Mouse (Mus musculus) midbrain, embryonic 11.5 days (tissue): Measurements from ENCODE around the gene Cfap46. TPM values are rescaled to one million over a fixed set of nuclear protein-coding genes. Genes with fewer than 3 reads are reported as not detected.
A peak's percentile ranks its signal among the peaks of the same experiment; 100 is the strongest.

ENCODE experiments used
- ATAC-seq: fragments of 200-750 bp; cut with Nextera tagmentation; 2 replicates; pipeline ENCODE4 v1.8.0; 2017; ENCODE audit warnings: moderate TSS enrichment, moderate library complexity; ENCODE audit not compliant: low FRiP score
- DNase-seq: peaks from one replicate; pipeline ENCODE4 v3.0.0; 2015; ENCODE audit warnings: low spot score; ENCODE audit errors: missing footprints
- H3K27ac ChIP-seq: fragments of 300-500 bp; sonication (generic); 2 replicates; pipeline ENCODE4 v1.5.1; 2014; ENCODE audit warnings: low read depth, low read length
- H3K27me3 ChIP-seq: fragments of 300-500 bp; sonication (generic); 2 replicates; pipeline ENCODE4 v1.6.1; 2014; ENCODE audit warnings: mild to moderate bottlenecking, low read length, moderate library complexity, mixed read lengths; ENCODE audit not compliant: control insufficient read depth, insufficient read depth
- H3K36me3 ChIP-seq: fragments of 300-500 bp; sonication (generic); 2 replicates; pipeline ENCODE4 v1.6.1; 2014; ENCODE audit warnings: mild to moderate bottlenecking, low read length, moderate library complexity, mixed read lengths; ENCODE audit not compliant: control insufficient read depth, insufficient read depth
- H3K4me1 ChIP-seq: fragments of 300-500 bp; sonication (generic); 2 replicates; pipeline ENCODE4 v1.6.1; 2014; ENCODE audit warnings: low read length; ENCODE audit not compliant: control insufficient read depth, insufficient read depth
- H3K4me2 ChIP-seq: fragments of 300-500 bp; sonication (generic); 2 replicates; pipeline ENCODE4 v1.6.1; 2014; ENCODE audit warnings: mild to moderate bottlenecking, moderate library complexity
- H3K4me3 ChIP-seq: fragments of 300-500 bp; sonication (generic); 2 replicates; pipeline ENCODE4 v1.5.1; 2014; ENCODE audit warnings: low read depth, low read length
- H3K9ac ChIP-seq: fragments of 300-500 bp; sonication (generic); 2 replicates; pipeline ENCODE4 v1.6.1; 2014; ENCODE audit warnings: low read length
- H3K9me3 ChIP-seq: fragments of 300-500 bp; sonication (generic); 2 replicates; pipeline ENCODE4 v1.6.1; 2016; ENCODE audit warnings: low read length; ENCODE audit not compliant: control insufficient read depth
- WGBS: fragments of 180-500 bp; shearing (Covaris S2); extraction: QIAGEN DNeasy Blood & Tissue Kit; methylation state at CpG from one replicate; pipeline ENCODE4 v1.1.7; 2014; 5-methylcytosine and 5-hydroxymethylcytosine counted together
- polyA plus RNA-seq: library from polyadenylated mRNA; unstranded; fragments of >200 nt; fragmentation: Nextera tagmentation; extraction: Ambion mirVana; gene quantifications from 2 replicates; pipeline ENCODE4 v1.2.1, GENCODE M21; 2014

Gene Cfap46
- polyA plus RNA-seq, result 0.32 and 0.37 TPM in 2 replicates

DNA sequence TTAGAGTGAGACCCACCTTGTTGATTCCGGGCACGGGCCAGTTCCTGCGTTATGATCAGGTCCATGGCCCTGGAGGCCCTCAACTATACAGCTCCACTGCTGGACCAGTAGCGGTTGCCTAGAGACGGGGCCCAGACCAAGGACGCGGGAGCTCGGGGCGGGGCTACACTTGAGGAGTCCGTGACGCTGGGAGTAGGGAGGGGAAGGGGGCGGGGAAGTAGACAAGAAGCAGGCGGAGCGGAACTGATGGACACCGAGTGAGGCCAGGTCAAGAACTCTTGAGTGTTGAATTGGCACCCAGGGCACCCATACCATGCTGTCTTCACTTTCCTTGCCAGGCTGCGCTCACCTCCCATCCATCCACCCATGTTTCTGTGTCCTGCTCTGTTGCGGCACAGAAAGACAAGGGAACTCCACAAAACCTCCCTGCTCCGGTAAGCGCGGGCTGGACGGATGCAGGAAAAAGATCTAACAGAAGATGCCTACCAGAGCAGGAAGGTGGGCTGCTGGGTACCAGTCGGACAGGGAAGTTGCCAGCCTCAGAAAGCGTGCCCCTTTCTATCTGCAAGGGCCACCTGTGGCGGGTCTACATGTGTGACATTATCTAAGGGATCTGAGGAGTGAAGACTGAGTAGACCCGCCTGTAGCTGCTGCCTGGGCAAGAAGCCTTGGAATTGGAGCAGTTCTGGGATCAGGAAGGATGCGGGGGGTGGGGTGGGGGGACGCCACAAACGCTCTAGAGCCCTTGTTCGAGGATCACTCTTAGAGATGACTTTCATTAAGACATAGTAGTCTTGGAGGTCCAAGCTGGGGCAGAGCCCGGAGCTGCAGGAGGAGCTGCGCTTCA lies at the start of gene Cfap46:
Gene Cfap46 (minus strand): TSS at position 112 of the 847 bp plus-strand sequence.
- Histone ChIP-seq H3K36me3 (no peaks in the 10 kb centered on the region), H3K9ac (peak within 1 kb of the TSS; percentile 46), H3K9me3 (no peaks in the 10 kb centered on the region), H3K27ac (no peak within 1 kb of the TSS), H3K4me2 (peak within 1 kb of the TSS; percentile 88), H3K4me3 (peak within 1 kb of the TSS; percentile 37), H3K4me1 (peaks cover 5% of the 10 kb centered on the region), H3K27me3 (no peaks in the 10 kb centered on the region; the same call in 1 of the 2 replicates)
- peak; percentile 97 for DNase-seq
- ATAC-seq, result peak; percentile 96
- under 1% methylated on average over 31 of the region's 31 CpGs for WGBS

DNA sequence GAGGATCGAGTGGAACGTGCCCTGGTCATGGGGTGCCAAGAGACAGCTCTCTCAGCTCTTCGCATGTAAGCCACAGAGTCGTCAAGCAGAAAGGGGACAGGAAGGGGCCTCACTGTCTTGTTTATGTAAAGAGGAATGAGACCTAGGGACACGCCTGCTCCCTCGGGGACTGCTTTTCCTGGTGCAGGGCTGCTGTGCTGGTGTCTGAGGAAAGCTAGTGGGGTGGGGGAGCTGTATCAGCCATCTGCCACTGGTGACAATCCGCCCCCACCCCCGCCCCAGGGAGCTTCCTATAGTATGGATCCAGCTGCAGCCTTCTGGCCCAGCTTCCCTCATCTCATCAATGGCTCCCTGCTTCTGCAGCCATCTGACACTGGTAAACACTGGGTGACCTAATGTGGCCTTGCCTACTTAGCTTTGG lies 47.7 kb upstream of the Cfap46 start:
- no peak for DNase-seq

DNA sequence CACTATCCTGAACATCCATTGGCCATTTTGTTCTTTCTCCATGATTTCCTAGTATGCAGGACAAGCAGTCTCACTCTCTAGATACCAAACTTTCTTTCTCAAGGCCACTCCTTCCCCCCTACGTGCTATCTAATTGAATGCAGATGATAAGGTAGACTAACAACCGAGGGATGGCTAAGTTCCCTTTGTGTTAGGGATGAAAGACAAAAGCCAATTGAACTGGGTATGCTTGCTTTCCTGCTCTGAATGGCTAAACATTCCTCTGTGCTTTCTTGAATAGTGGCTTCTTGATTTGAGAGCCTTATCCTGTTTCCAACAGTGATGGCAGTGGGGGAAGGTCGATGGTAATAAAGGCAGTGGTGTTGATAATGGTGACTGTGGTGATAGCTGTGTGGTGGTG lies 43.5 kb upstream of the Cfap46 start:
- no peaks in the 10 kb centered on the region for H3K27me3 ChIP-seq
- H3K4me3 ChIP-seq, result no peak overlapping the region
- H3K9ac ChIP-seq, result no peak overlapping the region
- no peak overlapping the region for H3K4me2 ChIP-seq
- no peak for DNase-seq
- WGBS, result 33% methylated on average over 3 of the region's 3 CpGs
- no peaks in the 10 kb centered on the region for H3K4me1 ChIP-seq
- H3K36me3 ChIP-seq, result no peaks in the 10 kb centered on the region
- no peak for ATAC-seq
- H3K27ac ChIP-seq, result no peak overlapping the region
- no peaks in the 10 kb centered on the region for H3K9me3 ChIP-seq

More for the DNA sequence above, 47.7 kb upstream of the Cfap46 start:
- ATAC-seq, result peak; percentile 65
- H3K36me3 ChIP-seq, result no peaks in the 10 kb centered on the region
- no peaks in the 10 kb centered on the region for H3K4me1 ChIP-seq
- H3K9ac ChIP-seq, result no peak overlapping the region
- no peak overlapping the region for H3K27ac ChIP-seq
- no peak overlapping the region for H3K4me2 ChIP-seq
- WGBS, result 55% methylated on average over 8 of the region's 8 CpGs
- no peaks in the 10 kb centered on the region for H3K27me3 ChIP-seq
- H3K9me3 ChIP-seq, result no peaks in the 10 kb centered on the region
- no peak overlapping the region for H3K4me3 ChIP-seq

DNA sequence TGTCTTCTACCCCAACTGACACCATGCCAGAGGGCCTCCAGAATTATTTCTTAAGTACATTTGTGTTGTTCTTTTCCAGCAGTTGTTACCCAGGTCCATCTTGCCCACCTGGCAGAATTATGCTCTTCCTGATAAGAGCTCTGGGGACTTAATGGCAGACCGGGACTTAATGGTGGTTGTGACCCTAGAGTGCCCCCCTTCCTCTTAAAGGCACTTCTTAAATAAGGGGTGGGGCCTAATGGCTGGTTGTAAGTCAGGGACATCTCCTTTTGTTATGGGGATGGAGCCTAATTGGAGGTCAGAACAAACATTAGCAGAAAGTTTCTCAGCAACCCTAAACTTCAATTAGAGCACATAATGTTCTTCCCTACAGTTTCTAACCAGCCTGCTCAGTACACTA lies 42.0 kb upstream of the Cfap46 start:
- Histone ChIP-seq H3K9me3 (no peaks in the 10 kb centered on the region), H3K27me3 (no peaks in the 10 kb centered on the region), H3K4me3 (no peak overlapping the region), H3K4me1 (no peaks in the 10 kb centered on the region), H3K36me3 (no peaks in the 10 kb centered on the region), H3K4me2 (no peak overlapping the region), H3K9ac (no peak overlapping the region), H3K27ac (no peak overlapping the region)
- DNase-seq, result no peak
- 81% methylated on average over 1 of the region's 1 CpGs for WGBS
- no peak for ATAC-seq

DNA sequence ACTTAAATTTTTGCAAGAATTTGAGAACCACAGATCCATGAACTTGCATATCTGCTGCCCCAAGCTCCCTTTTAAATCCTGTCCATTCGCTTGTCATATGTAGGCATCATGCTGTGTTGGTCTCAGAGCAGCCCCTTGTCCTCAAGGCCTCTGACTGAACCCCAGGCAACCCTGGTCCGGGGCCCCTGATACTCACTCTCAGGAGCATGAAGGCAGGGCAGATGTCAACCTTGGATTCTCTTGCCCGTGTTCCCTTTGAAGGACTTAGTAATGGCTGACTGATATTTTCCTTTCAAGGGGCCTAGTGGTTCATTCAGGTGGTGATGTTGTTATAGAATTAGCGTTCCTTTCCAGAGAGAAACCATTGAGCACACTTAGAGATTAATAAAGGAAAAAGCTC lies 40.4 kb upstream of the Cfap46 start:
- Histone ChIP-seq H3K36me3 (no peaks in the 10 kb centered on the region), H3K27me3 (no peaks in the 10 kb centered on the region), H3K4me1 (no peaks in the 10 kb centered on the region), H3K4me2 (no peak overlapping the region), H3K27ac (no peak overlapping the region), H3K9ac (no peak overlapping the region), H3K4me3 (no peak overlapping the region), H3K9me3 (no peaks in the 10 kb centered on the region)
- ATAC-seq (no peak), DNase-seq (no peak)
- WGBS, result 68% methylated on average over 4 of the region's 4 CpGs

DNA sequence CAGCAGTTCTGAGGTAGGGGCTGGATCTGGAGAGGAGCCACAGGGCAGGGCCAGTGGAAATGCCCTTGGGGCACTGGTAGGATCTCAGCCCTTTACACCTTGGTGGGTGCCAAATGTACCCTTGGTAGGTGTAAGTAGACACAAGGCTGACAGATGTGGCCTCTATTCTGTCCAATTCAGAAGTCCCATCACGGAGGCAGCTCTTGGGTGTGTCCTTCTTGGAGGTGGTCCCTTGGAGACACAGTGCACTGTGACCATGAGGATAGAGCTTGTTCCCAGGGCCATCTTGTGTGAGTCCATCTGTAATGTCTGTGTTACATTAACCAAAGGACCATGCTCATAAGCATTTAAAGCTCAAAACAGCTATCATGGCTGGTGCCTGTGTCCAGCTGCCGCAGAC lies 37.6 kb upstream of the Cfap46 start:
- no peak overlapping the region for H3K27ac ChIP-seq
- WGBS, result 87% methylated on average over 2 of the region's 2 CpGs
- ATAC-seq, result no peak
- H3K4me3 ChIP-seq, result no peak overlapping the region
- H3K9me3 ChIP-seq, result no peaks in the 10 kb centered on the region
- no peaks in the 10 kb centered on the region for H3K27me3 ChIP-seq
- no peaks in the 10 kb centered on the region for H3K36me3 ChIP-seq
- H3K9ac ChIP-seq, result no peak overlapping the region
- no peaks in the 10 kb centered on the region for H3K4me1 ChIP-seq
- no peak for DNase-seq
- H3K4me2 ChIP-seq, result no peak overlapping the region

DNA sequence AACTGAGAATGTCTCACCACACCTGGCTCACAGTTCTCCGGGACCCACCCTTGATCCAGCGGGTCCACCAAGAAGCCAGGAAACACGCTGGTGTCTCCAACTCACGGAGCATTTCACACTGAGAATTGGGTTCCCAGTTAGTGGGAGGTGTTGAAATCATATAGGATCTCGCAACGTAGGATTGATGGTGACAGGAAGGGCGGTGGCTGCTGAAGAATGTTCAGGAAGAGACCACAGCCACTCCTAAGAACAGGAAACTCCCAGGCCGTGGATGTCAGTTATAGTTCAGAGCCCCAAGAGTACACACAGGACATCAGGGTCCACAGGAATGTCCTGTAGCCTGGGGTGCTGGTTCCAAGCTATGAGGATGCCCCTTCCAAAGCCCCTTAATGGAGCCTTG lies 34.2 kb upstream of the Cfap46 start:
- Histone ChIP-seq H3K9me3 (no peaks in the 10 kb centered on the region), H3K4me1 (no peaks in the 10 kb centered on the region), H3K27ac (no peak overlapping the region), H3K4me3 (no peak overlapping the region), H3K4me2 (no peak overlapping the region), H3K36me3 (no peaks in the 10 kb centered on the region), H3K9ac (no peak overlapping the region), H3K27me3 (no peaks in the 10 kb centered on the region)
- no peak for DNase-seq
- WGBS, result 90% methylated on average over 8 of the region's 8 CpGs
- ATAC-seq, result no peak

DNA sequence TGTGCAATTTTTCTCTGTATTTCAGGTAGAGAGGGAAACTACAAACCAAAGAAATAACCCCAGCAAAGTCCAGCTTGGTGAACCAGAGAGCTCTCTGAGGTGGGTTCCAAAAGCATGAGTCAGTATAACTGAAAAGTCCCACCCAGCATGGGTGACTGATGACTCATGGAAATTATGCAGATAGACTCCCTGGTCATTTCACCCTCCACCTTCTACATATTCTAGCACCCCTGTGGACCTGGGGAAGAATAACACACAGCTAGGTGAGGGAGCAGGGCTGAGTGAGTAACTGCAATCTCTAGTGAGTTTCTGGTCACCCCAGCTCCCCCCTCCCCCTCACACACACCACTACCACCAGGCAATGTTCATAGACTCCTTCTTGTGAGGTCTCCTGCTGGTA lies 28.2 kb upstream of the Cfap46 start:
- no peak for ATAC-seq
- H3K4me2 ChIP-seq, result no peak overlapping the region
- H3K27me3 ChIP-seq, result no peaks in the 10 kb centered on the region
- H3K9ac ChIP-seq, result no peak overlapping the region
- DNase-seq, result no peak
- H3K36me3 ChIP-seq, result no peaks in the 10 kb centered on the region
- H3K9me3 ChIP-seq, result no peaks in the 10 kb centered on the region
- no peaks in the 10 kb centered on the region for H3K4me1 ChIP-seq
- H3K4me3 ChIP-seq, result no peak overlapping the region
- no peak overlapping the region for H3K27ac ChIP-seq

DNA sequence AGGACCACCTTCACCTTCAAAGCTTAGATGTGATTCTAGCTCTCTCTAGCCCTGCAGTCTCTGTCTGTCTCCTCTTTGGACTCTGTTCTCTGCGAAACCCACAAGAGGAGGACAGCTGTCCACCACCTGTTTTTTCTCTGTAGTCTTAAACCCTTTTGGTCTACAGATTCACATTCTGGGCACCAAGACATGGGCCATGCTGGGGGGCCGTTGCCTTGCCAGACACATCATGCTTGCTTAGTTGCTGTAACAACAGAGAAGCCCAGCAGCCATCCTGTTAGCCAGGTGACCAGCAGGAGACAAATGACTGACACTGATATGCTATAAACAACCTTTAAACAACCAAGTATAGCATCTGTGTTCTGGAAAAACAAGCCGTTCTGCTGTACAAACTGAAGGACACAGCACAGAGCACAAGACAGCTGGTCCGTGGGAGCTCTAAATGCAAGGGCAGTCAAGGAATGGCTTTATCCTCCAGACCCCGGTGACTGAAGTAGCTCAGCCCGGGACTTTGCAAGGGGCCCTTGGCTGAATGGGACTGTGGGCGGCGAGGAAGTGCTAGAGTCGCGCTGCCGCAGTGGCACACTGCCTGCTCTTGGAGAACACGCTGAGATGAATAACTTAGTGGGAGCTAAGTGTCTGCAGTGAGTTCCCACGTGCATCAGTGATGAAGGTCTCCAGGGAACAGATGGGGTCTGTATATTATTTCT lies 22.9 kb upstream of the Cfap46 start:
- no peaks in the 10 kb centered on the region for H3K9me3 ChIP-seq
- no peak for DNase-seq
- H3K9ac ChIP-seq, result no peak overlapping the region
- WGBS, result 58% methylated on average over 13 of the region's 13 CpGs
- no peak overlapping the region for H3K4me3 ChIP-seq
- no peaks in the 10 kb centered on the region for H3K27me3 ChIP-seq
- no peak for ATAC-seq
- no peak overlapping the region for H3K27ac ChIP-seq
- no peaks in the 10 kb centered on the region for H3K36me3 ChIP-seq
- H3K4me2 ChIP-seq, result no peak overlapping the region
- H3K4me1 ChIP-seq, result no peaks in the 10 kb centered on the region
